Mouse (Mus musculus): ENCODE measurements at regions not wholly inside any gene's neighbourhood (a gene's known extent, or its start where the extent isn't known, plus 50 kb on each side); places are given as distances from the start of the nearest gene placed in this dataset.

- DNase-seq (ENCODE audit: low read depth, low spot score) (no peak), ATAC-seq (no peak)
- in situ Hi-C loops (cut with MboI; ENCODE audit: low pct_unique_long_range_greater_than_20kb), result no loop called here
- H3K27me3 ChIP-seq, result no peaks in the 10 kb centered on the region
- TF ChIP-seq CTCF (IDR thresholded peaks at IDR 0.05), result no peak
- ChIA-PET CTCF (interaction anchor here (1.2 kb wide), 1 partner anchor 13 kb away, joined by 3 read pairs; no protein-coding TSS in a partner anchor), POLR2A (no interaction called here)
Measured at GRCm38 (mm10) chr6:98803384-98803949, 460.9 kb upstream of the Gm765 start.

GRCm38 (mm10) chr6:98801061-98801460 lies 458.5 kb upstream of the Gm765 start:
- ChIA-PET CTCF (no interaction called here), POLR2A (no interaction called here)
- in situ Hi-C loops (cut with MboI; ENCODE audit: low pct_unique_long_range_greater_than_20kb), result no loop called here
- no peak for DNase-seq (ENCODE audit: low read depth, low spot score)
- no peaks in the 10 kb centered on the region for H3K27me3 ChIP-seq
- no peak for TF ChIP-seq CTCF (IDR thresholded peaks at IDR 0.05)
- ATAC-seq, result no peak

GRCm38 (mm10) chr6:98800040-98800439 lies 457.5 kb upstream of the Gm765 start:
- CTCF ChIA-PET, result interaction anchor here (1.2 kb wide), 1 partner anchor 13 kb away, joined by 3 read pairs; no protein-coding TSS in a partner anchor
- no peak for TF ChIP-seq CTCF (IDR thresholded peaks at IDR 0.05)
- DNase-seq (ENCODE audit: low read depth, low spot score) (no peak), ATAC-seq (no peak)
- POLR2A ChIA-PET, result no interaction called here
- H3K27me3 ChIP-seq, result no peaks in the 10 kb centered on the region
- in situ Hi-C loops (cut with MboI; ENCODE audit: low pct_unique_long_range_greater_than_20kb), result no loop called here

- CTCF ChIA-PET, result no interaction called here
- in situ Hi-C loops (cut with MboI; ENCODE audit: low pct_unique_long_range_greater_than_20kb), result no loop called here
- TF ChIP-seq CTCF (IDR thresholded peaks at IDR 0.05), result no peak
- H3K27me3 ChIP-seq, result no peaks in the 10 kb centered on the region
- no peak for DNase-seq (ENCODE audit: low read depth, low spot score)
- ATAC-seq, result no peak
- POLR2A ChIA-PET, result no interaction called here
Measured at GRCm38 (mm10) chr6:98797778-98798177, 455.2 kb upstream of the Gm765 start.

- ChIA-PET CTCF (no interaction called here), POLR2A (no interaction called here)
- no peak for TF ChIP-seq CTCF (IDR thresholded peaks at IDR 0.05)
- ATAC-seq (no peak), DNase-seq (ENCODE audit: low read depth, low spot score) (no peak)
- H3K27me3 ChIP-seq, result no peaks in the 10 kb centered on the region
- in situ Hi-C loops (cut with MboI; ENCODE audit: low pct_unique_long_range_greater_than_20kb), result no loop called here
Measured at GRCm38 (mm10) chr6:98797373-98797772, 454.8 kb upstream of the Gm765 start.

- in situ Hi-C loops (cut with MboI; ENCODE audit: low pct_unique_long_range_greater_than_20kb), result no loop called here
- no peak for DNase-seq (ENCODE audit: low read depth, low spot score)
- H3K27me3 ChIP-seq, result no peaks in the 10 kb centered on the region
- CTCF ChIA-PET, result no interaction called here
- no peak for ATAC-seq
- POLR2A ChIA-PET, result no interaction called here
- no peak for TF ChIP-seq CTCF (IDR thresholded peaks at IDR 0.05)
Measured at GRCm38 (mm10) chr6:98796666-98797065, 454.1 kb upstream of the Gm765 start.

GRCm38 (mm10) chr6:98787422-98787821 lies 444.9 kb upstream of the Gm765 start:
- DNase-seq (ENCODE audit: low read depth, low spot score), result no peak
- TF ChIP-seq CTCF (IDR thresholded peaks at IDR 0.05), result no peak
- ChIA-PET CTCF (interaction anchor here (1.5 kb wide), 1 partner anchor 17 kb away, joined by 3 read pairs; no protein-coding TSS in a partner anchor), POLR2A (no interaction called here)
- no peak for ATAC-seq
- H3K27me3 ChIP-seq, result no peaks in the 10 kb centered on the region
- in situ Hi-C loops (cut with MboI; ENCODE audit: low pct_unique_long_range_greater_than_20kb), result no loop called here

- DNase-seq (ENCODE audit: low read depth, low spot score) (no peak), ATAC-seq (no peak)
- CTCF ChIA-PET, result no interaction called here
- no peak for TF ChIP-seq CTCF (IDR thresholded peaks at IDR 0.05)
- POLR2A ChIA-PET, result no interaction called here
- no peaks in the 10 kb centered on the region for H3K27me3 ChIP-seq
- in situ Hi-C loops (cut with MboI; ENCODE audit: low pct_unique_long_range_greater_than_20kb), result no loop called here
Measured at GRCm38 (mm10) chr6:98782074-98782473, 439.5 kb upstream of the Gm765 start.

GRCm38 (mm10) chr6:98775780-98776179 lies 433.2 kb upstream of the Gm765 start:
- no peaks in the 10 kb centered on the region for H3K27me3 ChIP-seq
- ChIA-PET POLR2A (no interaction called here), CTCF (no interaction called here)
- ATAC-seq (no peak), DNase-seq (ENCODE audit: low read depth, low spot score) (no peak)
- no peak for TF ChIP-seq CTCF (IDR thresholded peaks at IDR 0.05)
- in situ Hi-C loops (cut with MboI; ENCODE audit: low pct_unique_long_range_greater_than_20kb), result no loop called here

GRCm38 (mm10) chr6:98769999-98770398 lies 427.4 kb upstream of the Gm765 start:
- in situ Hi-C loops (cut with MboI; ENCODE audit: low pct_unique_long_range_greater_than_20kb), result no loop called here
- POLR2A ChIA-PET, result no interaction called here
- peak; percentile 38 for DNase-seq (ENCODE audit: low read depth, low spot score)

GRCm38 (mm10) chr6:98769322-98769721 lies 426.8 kb upstream of the Gm765 start:
- no peak for DNase-seq (ENCODE audit: low read depth, low spot score)
- ChIA-PET CTCF (interaction anchor here (0.9 kb wide), 1 partner anchor 9 kb away, joined by 3 read pairs; no protein-coding TSS in a partner anchor), POLR2A (no interaction called here)
- ATAC-seq, result no peak
- in situ Hi-C loops (cut with MboI; ENCODE audit: low pct_unique_long_range_greater_than_20kb), result no loop called here
- no peaks in the 10 kb centered on the region for H3K27me3 ChIP-seq
- TF ChIP-seq CTCF (IDR thresholded peaks at IDR 0.05), result no peak

More at GRCm38 (mm10) chr6:98769999-98770398, 427.4 kb upstream of the Gm765 start:
- H3K27me3 ChIP-seq, result no peaks in the 10 kb centered on the region
- CTCF ChIA-PET, result interaction anchor here (0.9 kb wide), 2 partner anchors 10 to 17 kb away, joined by 3 read pairs; no protein-coding TSS in a partner anchor
- ATAC-seq, result peak; percentile 65
- TF ChIP-seq CTCF (IDR thresholded peaks at IDR 0.05), result no peak

GRCm38 (mm10) chr6:98767858-98768336 lies 425.3 kb upstream of the Gm765 start:
- DNase-seq (ENCODE audit: low read depth, low spot score), result no peak
- TF ChIP-seq CTCF (IDR thresholded peaks at IDR 0.05), result no peak
- ChIA-PET CTCF (interaction anchor here (0.9 to 1.3 kb wide), 3 partner anchors 11 to 128 kb away, joined by 3 to 6 read pairs (median 3); no protein-coding TSS in a partner anchor), POLR2A (no interaction called here)
- ATAC-seq, result no peak
- H3K27me3 ChIP-seq, result no peaks in the 10 kb centered on the region
- in situ Hi-C loops (cut with MboI; ENCODE audit: low pct_unique_long_range_greater_than_20kb), result no loop called here
